Mouse (Mus musculus) G1E-ER4 (cell line): ENCODE measurements around the gene Nlk. TPM values are rescaled to one million over a fixed set of nuclear protein-coding genes. Genes with fewer than 3 reads are reported as not detected.

Experiments used
- GATA1 ChIP-seq: IDR thresholded peaks from one replicate; pipeline ENCODE4 v1.8.0; 2012; ENCODE audit warnings: low read length, inconsistent platforms
- polyA plus RNA-seq: library from polyadenylated mRNA; stranded (reverse); fragments of >175 nt; gene quantifications from 2 replicates; pipeline ENCODE4 v1.2.3, GENCODE M21; 2012

The Nlk gene
- 10.2 and 12.0 TPM in 2 replicates for polyA plus RNA-seq

- TF ChIP-seq GATA1: no peak
Observed at GRCm38 (mm10) chr11:78696777-78697752, at the start of gene Nlk. Gene Nlk (minus strand): TSS chr11:78697373.

- no peak for TF ChIP-seq GATA1
Observed at GRCm38 (mm10) chr11:78746264-78746663, 49.1 kb upstream of the Nlk start.

GRCm38 (mm10) chr11:78745475-78745874, 48.3 kb upstream of the Nlk start:
- no peak for TF ChIP-seq GATA1

GRCm38 (mm10) chr11:78742461-78742860, 45.3 kb upstream of the Nlk start:
- no peak for TF ChIP-seq GATA1

GRCm38 (mm10) chr11:78741958-78742357, 44.8 kb upstream of the Nlk start:
- TF ChIP-seq GATA1: no peak

GRCm38 (mm10) chr11:78739361-78739760, 42.2 kb upstream of the Nlk start:
- no peak for TF ChIP-seq GATA1

GRCm38 (mm10) chr11:78736877-78737408, 39.8 kb upstream of the Nlk start:
- no peak for TF ChIP-seq GATA1

- no peak for TF ChIP-seq GATA1
Observed at GRCm38 (mm10) chr11:78735168-78735567, 38.0 kb upstream of the Nlk start.

GRCm38 (mm10) chr11:78732619-78733018, 35.4 kb upstream of the Nlk start:
- no peak for TF ChIP-seq GATA1

GRCm38 (mm10) chr11:78730902-78731301, 33.7 kb upstream of the Nlk start:
- TF ChIP-seq GATA1: no peak

- no peak for TF ChIP-seq GATA1
Observed at GRCm38 (mm10) chr11:78728041-78728440, 30.9 kb upstream of the Nlk start.

- no peak for TF ChIP-seq GATA1
Observed at GRCm38 (mm10) chr11:78726366-78726765, 29.2 kb upstream of the Nlk start.

GRCm38 (mm10) chr11:78724792-78725191, 27.6 kb upstream of the Nlk start:
- TF ChIP-seq GATA1: no peak

- TF ChIP-seq GATA1: no peak
Observed at GRCm38 (mm10) chr11:78721419-78721818, 24.2 kb upstream of the Nlk start.

GRCm38 (mm10) chr11:78717655-78718054, 20.5 kb upstream of the Nlk start:
- no peak for TF ChIP-seq GATA1

- no peak for TF ChIP-seq GATA1
Observed at GRCm38 (mm10) chr11:78708642-78709041, 11.5 kb upstream of the Nlk start.

GRCm38 (mm10) chr11:78706026-78706425, 8.9 kb upstream of the Nlk start:
- TF ChIP-seq GATA1: no peak
